Mouse (Mus musculus) urinary bladder, adult 18-20 months (tissue): ENCODE results near the gene Hoxd13.

Experiments used
- DNase-seq, 2 experiments: peaks; one replicate each; pipeline ENCODE4 v3.0.0; 2022; ENCODE audit warnings: low spot score in 2 of 2, mixed read lengths in 2 of 2

Hoxd13 gene

DNA sequence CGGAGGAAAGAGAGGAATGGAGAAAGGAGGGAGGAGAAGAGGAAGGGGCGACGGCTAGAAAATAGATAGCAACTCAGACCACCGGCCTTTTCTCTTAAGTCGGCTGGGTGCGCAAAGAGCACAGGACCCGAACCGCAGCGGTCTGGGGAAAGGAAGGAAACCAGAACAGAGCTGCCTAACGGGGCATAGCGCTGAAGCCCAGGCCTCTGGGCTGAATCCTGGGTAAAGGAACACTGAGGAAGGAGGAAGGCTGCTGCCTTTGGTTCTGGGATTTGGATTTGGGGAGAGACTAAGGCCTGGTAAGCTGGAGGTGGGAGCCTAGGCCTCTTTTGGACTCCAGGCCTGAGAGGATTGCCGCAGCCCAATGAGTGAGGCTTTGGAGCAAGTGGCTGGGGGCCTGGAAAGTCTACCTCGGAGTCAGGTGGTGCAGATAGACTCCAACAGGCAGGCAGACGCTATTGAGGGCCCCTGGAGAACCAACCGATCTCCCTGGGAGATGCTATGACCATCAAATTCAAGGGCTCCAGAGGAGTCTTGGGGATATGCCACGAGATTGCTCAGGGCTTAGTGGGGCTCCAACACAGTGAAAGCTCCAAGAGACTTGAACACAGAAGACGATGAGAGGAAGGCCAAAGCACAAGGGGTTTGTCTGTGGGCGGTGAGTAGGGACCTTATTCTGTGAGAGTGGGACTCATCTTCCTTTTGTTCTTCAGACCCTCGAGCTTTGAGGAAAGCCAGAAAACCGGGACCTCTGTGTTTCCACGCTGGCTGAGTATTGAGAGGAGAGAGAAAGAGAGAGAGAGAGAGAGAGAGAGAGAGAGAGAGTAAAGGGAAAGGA is 12.7 kb downstream of the Hoxd13 start:
- no peak for DNase-seq

DNA sequence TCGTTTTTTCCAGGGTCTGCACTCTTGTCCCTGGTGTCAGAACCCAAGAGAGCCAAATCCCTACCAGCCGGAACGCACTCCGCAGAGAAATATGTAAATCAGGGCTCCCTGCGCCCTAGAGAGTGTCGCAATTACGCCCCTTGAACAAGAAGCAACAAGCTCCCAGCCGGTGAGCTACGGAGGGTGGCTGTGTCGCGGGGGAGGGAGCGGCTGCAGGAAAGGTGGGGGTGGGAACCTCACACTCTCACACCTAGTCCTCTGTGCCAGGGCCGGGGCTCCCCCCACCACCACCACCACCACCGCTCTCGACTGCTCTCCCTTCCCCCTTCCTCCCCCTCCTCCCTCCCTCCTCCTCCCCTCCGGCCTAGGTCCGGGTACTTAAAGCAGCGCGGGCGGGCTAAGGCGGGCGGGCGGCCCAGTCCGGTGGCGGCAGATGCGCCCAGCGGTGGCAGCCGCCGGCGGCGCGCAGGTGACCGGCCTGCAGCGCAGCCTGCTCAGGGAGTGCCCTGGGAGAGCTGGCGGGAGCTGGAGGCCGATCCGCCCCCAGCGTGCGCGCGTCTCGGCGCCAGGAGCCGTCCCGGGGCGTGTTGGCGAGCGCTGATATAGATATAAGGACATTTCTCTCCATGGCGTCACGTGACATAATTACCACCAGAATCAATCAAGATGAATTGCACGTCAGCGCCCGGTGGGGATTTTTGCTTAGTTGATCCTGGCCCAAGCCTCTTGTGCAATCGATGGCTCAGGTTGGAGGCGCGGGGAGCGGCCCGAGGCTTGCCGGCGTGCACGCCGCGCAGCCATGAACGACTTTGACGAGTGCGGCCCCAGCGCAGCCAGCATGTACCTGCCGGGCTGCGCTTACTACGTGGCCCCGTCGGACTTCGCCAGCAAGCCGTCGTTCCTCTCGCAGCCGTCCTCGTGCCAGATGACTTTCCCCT is 13.8 kb downstream of the Hoxd13 start:
- DNase-seq, result peak in 1 of 2 experiments; percentile 67

DNA sequence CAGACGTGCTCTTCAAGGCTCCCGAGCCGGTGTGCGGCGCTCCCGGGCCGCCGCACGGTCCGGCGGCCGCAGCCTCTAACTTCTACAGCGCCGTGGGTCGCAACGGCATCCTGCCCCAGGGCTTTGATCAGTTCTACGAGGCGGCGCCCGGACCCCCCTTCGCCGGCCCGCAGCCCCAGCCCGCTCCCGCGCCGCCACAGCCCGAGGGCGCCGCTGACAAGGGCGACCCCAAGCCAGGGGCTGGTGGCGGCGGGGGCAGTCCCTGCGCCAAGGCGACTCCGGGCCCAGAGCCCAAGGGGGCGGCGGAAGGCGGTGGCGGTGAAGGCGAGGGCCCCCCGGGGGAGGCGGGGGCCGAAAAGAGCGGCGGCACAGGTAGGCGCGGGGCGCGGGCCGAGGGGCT is 14.7 kb downstream of the Hoxd13 start:
- no peak for DNase-seq

DNA sequence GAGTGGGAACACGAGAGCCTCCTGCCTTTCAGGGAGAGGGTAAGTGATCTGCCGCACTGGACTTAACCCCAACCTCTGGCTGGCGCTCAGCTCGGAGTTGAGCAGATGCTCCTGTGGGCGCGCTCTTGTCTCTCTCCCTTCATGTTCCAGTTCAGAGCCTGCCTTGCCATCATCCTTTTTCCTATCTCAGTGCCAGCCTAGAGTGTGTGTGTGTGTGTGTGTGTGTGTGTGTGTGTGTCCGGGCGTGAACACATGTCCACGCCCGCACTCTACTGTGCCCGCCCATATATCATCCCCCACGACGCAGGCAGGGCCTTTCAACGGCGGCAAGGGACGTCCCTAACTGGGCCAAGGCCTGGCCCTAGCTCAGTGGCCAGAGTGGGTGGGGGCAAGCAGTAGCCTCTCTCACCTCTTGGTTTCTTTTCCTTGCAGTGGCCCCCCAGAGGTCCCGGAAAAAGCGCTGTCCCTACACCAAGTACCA is 15.4 kb downstream of the Hoxd13 start:
- DNase-seq, result no peak

DNA sequence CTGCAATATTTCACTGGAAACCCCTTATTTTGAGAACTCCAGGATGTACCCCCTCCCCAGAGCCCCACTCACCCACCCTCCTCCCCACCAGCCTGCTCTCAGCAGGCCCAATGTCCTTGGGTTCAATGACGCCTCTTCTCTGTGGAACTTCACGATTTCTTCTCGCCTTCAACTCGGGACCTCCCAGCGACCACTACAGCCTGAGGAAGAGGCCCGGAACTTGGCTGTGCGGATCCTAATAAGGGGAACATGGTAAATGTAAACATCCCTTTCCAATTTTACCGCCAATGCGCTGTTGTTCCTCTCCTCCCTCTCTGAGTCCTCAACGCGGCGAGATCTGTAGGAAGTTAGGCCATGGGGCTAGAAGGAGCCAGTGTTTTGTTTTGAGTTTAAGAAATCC is 16.0 kb downstream of the Hoxd13 start:
- no peak for DNase-seq

DNA sequence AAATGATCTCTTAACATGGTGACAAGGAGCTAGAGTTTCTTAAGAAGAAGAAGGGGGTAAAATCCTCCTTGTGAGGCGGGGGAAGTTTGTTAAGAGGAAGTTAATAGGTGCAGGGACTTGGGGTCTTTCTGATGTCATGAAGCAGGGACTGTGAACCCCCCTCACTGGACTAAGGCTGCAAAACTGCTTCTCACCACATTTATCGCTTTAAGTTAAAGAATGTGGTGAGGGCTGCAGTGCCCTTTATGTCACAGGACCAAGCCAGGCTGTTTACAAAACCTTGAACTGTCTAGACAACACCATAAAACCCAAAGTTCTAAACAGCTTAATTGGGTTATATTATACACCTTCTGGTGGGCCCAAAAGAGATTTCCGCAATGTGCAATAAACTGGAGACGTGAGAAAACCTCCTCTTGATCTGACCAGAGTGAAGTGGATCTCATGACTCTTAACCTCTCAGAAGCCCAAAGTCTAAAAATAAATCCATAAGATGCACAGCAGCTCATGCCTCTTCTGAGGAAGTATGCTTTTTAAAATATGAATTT is 17.0 kb downstream of the Hoxd13 start:
- no peak for DNase-seq

DNA sequence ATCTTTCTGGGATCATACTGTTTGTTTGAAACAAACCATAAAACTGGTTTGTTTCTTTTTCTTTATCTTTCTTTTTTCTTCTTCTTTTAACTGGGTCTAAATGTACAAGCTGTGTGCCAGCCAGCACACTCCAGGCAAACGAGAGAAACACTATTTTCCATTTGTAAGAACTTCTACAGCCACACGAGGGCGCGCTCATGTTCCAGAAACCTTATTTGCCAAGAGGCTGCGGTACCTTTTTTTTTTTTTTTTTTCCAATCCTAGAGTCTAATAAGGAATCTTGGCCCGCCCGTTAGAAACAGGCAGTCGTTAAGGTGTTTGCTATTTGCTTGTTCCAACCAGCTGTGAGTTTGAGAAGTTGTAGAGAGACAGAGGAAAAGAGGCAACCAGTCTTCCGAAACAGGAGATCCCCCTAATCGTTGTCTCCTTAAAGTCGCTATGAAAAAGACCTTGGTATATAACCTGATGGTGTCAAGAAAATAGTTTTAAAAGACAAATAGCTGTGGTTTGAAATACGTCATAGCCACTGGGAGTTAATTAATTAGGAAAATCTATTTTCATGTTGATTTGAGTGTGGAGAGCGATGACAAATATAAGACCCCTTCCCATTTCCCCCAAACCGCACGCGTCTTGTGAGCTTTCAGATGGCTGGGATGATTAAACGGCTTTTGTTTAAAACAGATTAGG is 18.3 kb downstream of the Hoxd13 start:
- no peak for DNase-seq

DNA sequence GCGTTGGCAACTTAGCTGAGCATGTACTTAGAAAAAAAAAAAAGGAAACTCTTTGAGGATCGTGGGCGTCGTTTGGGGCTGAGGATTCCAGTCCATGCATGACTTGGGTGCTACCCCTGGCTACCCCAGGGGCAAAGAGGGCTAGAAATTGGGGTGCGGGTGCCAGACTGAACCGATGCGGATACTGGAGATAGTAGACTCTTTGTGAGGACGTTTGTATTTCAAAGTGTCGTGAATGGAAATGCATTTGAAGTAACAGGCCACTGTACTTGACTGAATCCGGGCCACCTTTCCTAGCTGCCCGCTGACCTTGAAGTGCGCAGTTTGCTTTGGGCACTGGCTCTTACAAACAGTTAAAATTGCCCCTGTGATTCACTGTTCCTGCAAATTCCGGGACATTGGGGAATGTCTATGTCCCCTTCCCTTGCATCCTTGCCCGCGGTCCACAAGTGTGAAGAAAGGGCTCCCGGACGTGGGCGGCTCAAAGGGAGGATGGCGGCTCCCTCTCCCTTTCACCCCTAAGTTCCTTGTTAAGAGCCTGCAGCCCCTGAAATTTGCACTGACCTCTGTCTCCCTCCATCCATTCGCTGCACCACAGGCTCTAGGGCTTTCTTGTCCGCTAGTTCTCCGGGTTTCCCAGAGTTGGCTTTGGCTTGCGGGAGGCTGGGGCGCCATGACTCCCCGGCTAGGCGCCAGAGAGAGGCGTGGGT is 19.0 kb downstream of the Hoxd13 start:
- DNase-seq, result no peak

DNA sequence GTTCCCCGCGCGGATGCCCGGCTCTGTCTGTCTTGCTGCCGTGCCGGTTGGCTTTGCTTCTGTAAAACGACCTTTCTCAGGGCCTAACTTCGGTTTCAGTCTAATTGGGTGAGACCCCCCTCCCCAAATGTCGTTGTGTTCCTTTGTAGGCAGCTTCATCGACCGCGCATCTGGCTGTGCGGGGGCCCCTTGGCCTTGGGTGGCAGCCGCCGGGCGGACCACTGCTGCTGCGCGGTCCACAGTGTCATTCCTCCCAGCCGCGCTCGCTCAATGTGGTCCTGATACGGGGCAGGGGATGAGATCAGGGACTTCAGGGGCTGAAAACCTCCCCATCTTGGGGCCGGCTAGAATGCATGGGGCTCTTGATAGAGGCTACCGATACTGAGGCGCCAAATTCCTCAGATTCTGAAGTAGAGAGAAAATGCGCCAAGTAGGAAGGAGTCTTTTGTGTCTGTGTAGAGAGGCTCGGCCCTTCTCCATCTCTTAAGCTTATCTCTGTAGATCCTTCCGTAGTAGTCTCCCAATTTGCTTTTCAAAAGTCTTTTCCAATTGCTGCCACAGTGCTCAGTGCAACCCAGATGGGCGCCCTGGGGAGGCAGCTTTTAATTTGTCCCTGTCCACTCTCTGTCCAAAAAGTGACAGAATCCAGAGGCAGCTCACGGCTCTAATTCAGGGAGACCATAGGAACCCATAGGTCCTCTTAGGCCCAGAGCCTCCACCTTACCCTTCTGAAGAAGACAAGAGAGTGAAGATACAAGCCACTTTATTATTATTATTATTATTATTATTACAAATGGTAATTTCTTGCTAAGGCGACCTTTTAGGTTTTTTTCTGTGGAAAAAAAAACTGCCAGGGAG is 19.8 kb downstream of the Hoxd13 start:
- no peak for DNase-seq

DNA sequence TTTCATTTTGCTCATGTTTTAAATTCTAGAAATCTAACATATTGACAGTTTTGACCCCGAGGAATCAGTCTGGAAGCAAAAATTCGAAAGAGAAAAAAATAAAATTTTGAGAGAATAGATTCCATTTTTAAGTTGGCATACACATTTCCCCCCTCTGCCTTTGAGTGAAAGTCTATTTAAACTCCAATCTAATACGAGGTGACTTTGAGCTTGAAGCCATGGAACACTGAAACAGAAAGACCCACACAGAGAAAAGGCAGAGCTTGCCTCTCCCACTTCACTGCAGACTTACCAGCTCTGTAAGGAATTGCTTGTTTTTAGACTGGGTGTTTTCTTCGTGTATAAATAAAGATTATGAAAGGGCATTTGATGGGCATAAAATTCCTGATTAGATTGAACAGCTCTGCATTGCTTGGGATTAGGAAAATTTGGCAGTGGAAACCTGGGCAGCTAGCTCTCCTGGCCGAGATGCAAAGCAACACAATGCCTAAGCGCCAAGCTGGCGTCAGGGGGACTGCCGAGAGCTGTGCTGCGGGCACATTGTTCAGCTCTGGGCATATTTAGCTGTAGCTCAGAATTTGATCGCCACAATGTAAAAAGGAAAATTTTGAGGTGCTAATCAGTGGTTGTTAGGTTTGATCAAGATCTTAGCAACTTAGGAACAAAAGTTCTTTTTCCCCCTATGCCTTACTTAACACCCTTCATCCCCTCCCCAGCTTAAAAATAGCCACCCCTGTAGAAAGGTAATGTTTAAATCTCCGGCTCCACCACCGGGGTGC is 20.9 kb downstream of the Hoxd13 start:
- no peak for DNase-seq

DNA sequence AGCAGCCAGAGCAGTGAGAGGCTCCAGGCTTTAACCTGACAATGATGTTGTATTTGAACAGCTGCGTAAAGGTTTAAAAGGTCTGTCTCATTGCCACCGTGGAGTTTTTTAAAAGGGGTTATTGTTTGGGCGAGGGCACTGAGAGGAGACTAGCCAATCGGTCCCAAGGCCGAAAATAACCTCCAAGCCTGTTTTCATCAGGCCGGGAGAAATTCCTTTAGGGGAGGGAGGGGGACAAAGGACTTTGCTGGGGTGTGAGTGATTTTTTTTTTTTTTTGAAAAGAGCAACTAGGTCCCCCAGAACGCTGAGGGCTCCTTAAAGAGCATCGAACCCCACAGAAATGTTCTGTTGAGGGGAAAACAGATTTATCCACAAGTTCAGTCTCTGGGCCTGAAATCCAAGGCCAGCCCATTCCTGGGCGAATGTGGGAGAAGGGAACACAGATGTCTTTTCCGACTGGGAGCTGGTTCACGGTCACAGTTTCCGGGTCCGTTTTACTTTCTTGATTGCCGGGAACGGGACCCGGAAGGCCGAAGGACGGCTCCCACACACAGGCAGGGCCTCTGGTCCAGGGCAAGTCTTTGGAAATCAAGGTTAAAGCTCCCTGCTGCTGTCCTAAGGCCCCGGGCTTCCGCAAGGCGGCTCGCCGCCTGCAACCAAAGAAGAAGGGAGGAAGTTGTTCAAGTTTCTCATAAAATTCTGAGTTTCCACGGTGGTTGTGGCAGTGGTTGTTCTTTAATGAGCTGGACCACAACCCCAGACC is 21.6 kb downstream of the Hoxd13 start:
- DNase-seq, result no peak

DNA sequence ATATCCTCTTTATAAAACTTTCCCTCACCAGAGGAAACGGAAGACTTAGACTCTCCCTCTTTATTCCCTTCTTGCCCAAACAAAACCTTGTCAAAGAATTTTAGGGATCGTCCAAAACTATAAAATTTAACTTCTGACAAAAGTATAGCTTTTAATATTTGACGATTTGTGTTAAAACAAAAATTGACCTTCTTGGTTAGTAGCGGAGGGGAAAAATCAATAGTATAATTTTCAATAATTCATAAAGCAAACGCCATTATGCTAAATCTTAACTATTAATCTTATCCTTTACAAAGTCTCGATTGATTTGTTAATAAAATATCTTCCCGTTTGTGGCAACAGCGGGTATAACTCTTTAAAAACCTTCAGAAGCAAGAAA is 22.2 kb downstream of the Hoxd13 start:
- no peak for DNase-seq

DNA sequence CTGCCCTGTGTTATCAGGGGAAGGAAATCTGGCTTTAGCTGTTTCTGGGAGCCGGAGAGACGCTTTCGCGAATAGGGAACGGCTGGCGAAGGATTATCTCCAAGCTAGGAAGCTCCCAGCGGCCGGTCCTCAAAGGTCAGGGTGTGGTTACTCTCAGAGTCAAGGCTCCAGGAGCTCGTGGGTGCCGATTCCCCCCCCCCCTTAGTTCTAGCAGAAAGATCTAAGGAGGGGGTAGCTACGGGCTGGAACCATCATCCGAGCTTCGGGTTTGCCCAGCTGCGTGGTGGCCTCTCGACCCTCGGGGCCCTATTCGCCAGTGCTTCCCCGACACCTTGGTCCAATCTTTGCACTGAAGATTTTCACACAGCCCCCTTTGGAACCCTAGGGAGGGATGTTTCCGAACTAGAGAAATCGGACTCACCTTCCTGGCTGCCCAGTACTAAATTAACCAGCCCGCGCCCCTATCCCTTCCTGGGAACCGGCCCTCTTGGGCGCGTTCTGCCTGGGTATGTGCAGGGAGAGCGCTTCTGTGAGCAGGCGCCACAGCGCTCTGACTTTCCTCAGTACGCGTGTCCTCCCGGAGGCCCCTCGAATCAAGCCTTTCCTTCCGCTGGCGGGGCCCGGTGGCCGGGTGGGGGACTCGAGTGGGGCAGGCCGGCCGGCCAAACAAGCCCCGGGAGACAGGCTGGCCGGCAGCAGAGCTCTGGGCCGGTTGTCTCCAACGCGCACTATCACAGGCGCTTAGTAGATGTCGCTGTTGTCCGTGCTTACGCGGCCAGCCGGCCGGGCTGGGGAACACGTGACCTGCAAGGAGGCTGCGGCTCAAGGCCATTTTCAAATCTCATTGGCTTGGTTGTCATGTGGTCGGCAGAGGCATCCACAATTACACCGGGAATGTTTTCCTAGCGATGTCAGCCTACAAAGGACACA is 23.2 kb downstream of the Hoxd13 start, which contains the start of gene Hoxd10:
Hoxd10 (plus strand) TSS at position 903 of the 930 bp plus-strand sequence.
- DNase-seq, result peak; percentile 68 to 69

DNA sequence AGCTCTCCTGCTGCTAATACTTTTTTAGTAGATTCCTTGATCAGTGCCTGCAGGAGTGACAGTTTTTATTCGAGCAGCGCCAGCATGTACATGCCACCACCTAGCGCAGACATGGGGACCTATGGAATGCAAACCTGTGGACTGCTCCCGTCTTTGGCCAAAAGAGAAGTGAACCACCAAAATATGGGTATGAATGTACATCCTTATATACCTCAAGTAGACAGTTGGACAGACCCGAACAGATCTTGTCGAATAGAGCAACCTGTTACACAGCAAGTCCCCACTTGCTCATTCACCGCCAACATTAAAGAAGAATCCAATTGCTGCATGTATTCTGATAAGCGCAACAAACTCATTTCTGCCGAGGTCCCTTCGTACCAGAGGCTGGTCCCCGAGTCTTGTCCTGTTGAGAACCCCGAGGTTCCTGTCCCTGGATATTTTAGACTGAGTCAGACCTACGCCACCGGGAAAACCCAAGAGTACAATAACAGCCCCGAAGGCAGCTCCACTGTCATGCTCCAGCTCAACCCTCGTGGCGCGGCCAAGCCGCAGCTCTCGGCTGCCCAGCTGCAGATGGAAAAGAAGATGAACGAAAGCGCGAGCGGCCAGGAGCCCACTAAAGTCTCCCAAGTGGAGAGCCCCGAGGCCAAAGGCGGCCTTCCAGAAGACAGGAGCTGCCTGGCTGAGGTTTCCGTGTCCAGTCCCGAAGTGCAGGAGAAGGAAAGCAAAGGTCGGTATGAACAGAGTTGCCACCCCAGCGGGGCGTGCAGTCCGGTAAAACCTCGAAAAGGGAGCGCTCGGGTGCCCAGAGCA is 24.1 kb downstream of the Hoxd13 start:
- no peak for DNase-seq

DNA sequence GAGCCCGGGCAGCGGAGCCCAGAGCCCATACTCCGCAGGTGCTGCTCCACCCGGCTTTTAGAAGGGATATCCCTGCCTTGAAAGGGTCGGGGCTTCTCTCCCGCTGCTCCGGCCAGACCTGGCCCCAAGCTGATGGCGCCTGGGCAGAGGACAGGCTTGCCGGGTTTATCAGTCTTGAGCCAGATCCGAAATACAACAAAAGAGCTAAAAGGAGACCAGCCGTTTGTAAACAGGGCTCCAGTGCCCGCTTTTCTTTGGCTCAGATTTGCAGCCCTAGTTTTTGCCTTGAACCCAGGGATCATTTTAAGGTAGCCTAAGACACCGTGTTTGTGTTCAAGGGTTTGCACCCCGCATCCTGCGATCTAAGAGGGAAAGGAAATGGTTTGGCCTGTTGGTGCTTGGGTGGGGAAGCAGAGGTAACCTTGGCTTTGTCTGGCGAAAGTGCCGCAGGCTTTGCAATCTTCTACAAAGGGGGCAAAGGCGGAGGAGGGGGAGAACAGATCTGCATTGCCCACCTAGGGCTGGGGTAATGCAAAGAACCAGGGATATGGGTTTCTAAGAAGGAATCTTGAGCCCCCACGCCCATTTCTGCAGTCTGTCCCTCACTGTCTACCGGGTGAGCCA is 24.8 kb downstream of the Hoxd13 start:
- no peak for DNase-seq

DNA sequence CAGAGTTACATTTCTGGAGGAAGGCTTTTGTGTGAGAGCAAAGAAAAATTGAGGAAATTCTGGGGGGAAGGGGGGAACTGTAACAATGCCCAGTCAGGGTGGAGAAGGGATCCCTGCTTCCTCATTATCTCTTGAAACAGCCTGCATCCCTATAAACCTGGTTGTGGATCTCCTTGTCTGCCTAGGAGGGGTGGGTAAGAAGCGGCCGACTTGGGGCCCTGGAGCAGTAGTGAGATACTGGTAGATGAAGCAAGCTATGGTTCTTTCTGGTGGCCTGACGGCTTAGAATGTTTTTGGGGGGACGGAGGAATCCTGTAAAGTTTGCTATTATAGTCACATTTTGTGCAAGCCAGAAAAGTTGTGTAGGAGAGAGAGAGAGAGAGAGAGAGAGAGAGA is 25.3 kb downstream of the Hoxd13 start:
- DNase-seq, result no peak
